Mouse (Mus musculus) heart, embryonic 12.5 days (tissue): ENCODE measurements at regions not wholly inside any gene's neighbourhood (a gene's known extent, or its start where the extent isn't known, plus 50 kb on each side); places are given as distances from the start of the nearest gene placed in this dataset.
A peak's percentile ranks its signal among the peaks of the same experiment; 100 is the strongest.

Source experiments
- ATAC-seq: fragments of 200-750 bp; cut with Nextera tagmentation; 2 replicates; pipeline ENCODE4 v1.8.0; 2017; ENCODE audit warnings: moderate TSS enrichment, moderate library complexity; ENCODE audit not compliant: insufficient number of reproducible peaks, low FRiP score
- H3K27ac ChIP-seq: fragments of 300-500 bp; sonication (generic); 2 replicates; pipeline ENCODE4 v1.5.1; 2016; ENCODE audit warnings: mild to moderate bottlenecking, moderate library complexity; ENCODE audit not compliant: poor library complexity, severe bottlenecking
- H3K27me3 ChIP-seq: fragments of 300-500 bp; sonication (generic); replicated peaks from 2 replicates; pipeline ENCODE4 v1.6.1; 2016; ENCODE audit warnings: mild to moderate bottlenecking, moderate library complexity
- H3K36me3 ChIP-seq: fragments of 300-500 bp; sonication (generic); 2 replicates; pipeline ENCODE4 v1.6.1; 2016; ENCODE audit warnings: mild to moderate bottlenecking, moderate library complexity
- H3K4me1 ChIP-seq: fragments of 300-500 bp; sonication (generic); replicated peaks from 2 replicates; pipeline ENCODE4 v1.6.1; 2016; ENCODE audit warnings: mild to moderate bottlenecking
- H3K4me2 ChIP-seq: fragments of 300-500 bp; sonication (generic); 2 replicates; pipeline ENCODE4 v1.6.1; 2016; ENCODE audit warnings: mild to moderate bottlenecking, moderate library complexity
- H3K4me3 ChIP-seq: fragments of 300-500 bp; sonication (generic); 2 replicates; pipeline ENCODE4 v1.5.1; 2016; ENCODE audit warnings: mild to moderate bottlenecking
- H3K9ac ChIP-seq: fragments of 300-500 bp; sonication (generic); 2 replicates; pipeline ENCODE4 v1.6.1; 2016; ENCODE audit warnings: mild to moderate bottlenecking, moderate library complexity
- H3K9me3 ChIP-seq: fragments of 300-500 bp; sonication (generic); replicated peaks from 2 replicates; pipeline ENCODE4 v1.6.1; 2016; ENCODE audit warnings: mild to moderate bottlenecking, moderate library complexity
- WGBS: fragments of 180-500 bp; shearing (Covaris S2); methylation state at CpG from one replicate; pipeline ENCODE4 v1.1.7; 2016; 5-methylcytosine and 5-hydroxymethylcytosine counted together

DNA sequence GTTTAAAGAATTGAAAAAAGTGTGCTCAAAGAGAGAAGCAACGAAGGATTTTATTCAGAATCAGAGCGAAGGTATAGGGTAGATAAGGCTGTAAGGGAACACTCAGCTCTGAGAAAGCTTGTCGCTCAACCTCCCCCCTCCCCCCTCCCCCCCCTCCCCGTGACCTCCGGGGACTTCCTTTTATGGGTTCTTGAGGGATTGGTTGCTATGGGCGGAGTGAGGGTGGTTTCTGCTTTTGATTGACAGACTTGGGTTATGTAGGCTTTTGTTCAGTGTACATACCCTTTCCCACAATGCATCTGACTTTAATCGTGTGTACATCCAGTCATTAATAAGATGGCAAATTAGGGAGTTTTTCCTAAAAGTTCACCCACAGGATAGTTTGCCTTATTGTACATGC lies 84.4 kb upstream of the Card11 start:
- H3K9me3 ChIP-seq, result no peaks in the 10 kb centered on the region
- H3K4me1 ChIP-seq, result no peaks in the 10 kb centered on the region
- no peaks in the 10 kb centered on the region for H3K36me3 ChIP-seq
- no peak overlapping the region for H3K4me2 ChIP-seq
- H3K9ac ChIP-seq, result no peak overlapping the region
- no peak overlapping the region for H3K4me3 ChIP-seq
- no peak for ATAC-seq
- 0 out of 2 replicates have a peak, but pooled peaks cover 5% of the 10 kb centered on the region for H3K27me3 ChIP-seq
- H3K27ac ChIP-seq, result no peak overlapping the region
- WGBS, result 42% methylated on average over 6 of the region's 7 CpGs

DNA sequence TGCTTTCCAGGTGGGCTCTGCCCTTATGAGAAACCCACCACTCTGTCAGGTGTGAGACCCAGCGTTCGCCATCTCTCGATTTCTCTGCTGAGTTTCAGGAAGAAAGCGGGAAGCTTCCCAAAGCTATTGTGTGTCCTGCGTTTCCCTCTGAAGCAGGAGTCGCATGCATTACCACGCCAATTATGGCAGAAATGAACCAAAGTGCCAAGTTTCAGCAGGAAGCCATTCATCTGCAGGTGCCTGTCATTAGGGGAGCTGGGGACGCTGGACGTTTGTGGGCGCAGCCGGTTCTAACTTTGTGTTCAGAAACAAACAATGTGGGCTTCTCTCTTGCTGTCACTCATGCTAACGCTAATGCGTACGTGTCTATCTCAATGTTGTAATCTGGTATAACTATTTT lies 91.3 kb upstream of the Card11 start:
- Histone ChIP-seq H3K4me3 (no peak overlapping the region), H3K27ac (no peak overlapping the region), H3K4me1 (0 out of 2 replicates have a peak, but pooled peaks cover 1% of the 10 kb centered on the region), H3K9me3 (0 out of 2 replicates have a peak, but pooled peaks cover under 1% of the 10 kb centered on the region), H3K27me3 (peaks cover 23% of the 10 kb centered on the region), H3K36me3 (no peaks in the 10 kb centered on the region), H3K4me2 (no peak overlapping the region), H3K9ac (no peak overlapping the region)
- ATAC-seq, result no peak
- WGBS, result 79% methylated on average over 14 of the region's 14 CpGs

- no peak for ATAC-seq
- WGBS, result 39% methylated on average over 4 of the region's 4 CpGs
- Histone ChIP-seq H3K27me3 (peaks cover 25% of the 10 kb centered on the region), H3K27ac (no peak overlapping the region), H3K4me3 (no peak overlapping the region), H3K9me3 (peaks cover 7% of the 10 kb centered on the region; the same call in 1 of the 2 replicates), H3K4me2 (no peak overlapping the region), H3K4me1 (peaks cover 18% of the 10 kb centered on the region), H3K9ac (no peak overlapping the region), H3K36me3 (no peaks in the 10 kb centered on the region)
Observed at GRCm38 (mm10) chr5:141093641-141094040, 93.3 kb upstream of the Card11 start.

DNA sequence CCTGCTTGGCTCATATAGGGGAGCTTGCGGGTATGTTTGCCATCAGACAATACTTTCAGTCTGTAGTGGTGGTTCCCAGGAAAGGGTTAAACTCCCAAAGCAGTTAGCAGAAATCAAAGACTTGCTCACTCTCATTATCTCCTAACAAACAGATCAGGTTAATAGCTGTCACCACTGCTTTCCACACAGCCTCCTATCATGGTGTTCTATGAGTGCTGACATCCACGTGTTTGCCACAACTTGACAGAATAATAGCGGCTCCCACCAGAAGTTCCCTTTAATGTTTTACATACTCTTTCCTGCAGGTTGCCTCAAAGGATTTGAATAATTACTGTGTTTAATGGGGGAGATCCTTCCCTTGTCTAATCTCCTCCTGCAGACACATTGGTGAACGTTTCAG lies 97.5 kb upstream of the Card11 start:
- peak; percentile 68 for ATAC-seq
- H3K4me1 ChIP-seq, result peaks cover 22% of the 10 kb centered on the region
- H3K27ac ChIP-seq, result no peak overlapping the region; the same call in 1 of the 2 replicates
- peaks cover 23% of the 10 kb centered on the region for H3K27me3 ChIP-seq
- no peak overlapping the region for H3K9ac ChIP-seq
- no peak overlapping the region for H3K4me3 ChIP-seq
- H3K9me3 ChIP-seq, result peaks cover 7% of the 10 kb centered on the region; the same call in 1 of the 2 replicates
- H3K36me3 ChIP-seq, result no peaks in the 10 kb centered on the region
- no peak overlapping the region for H3K4me2 ChIP-seq
- WGBS, result 13% methylated on average over 4 of the region's 4 CpGs

GRCm38 (mm10) chr5:141111666-141112065 lies 111.3 kb upstream of the Card11 start:
- peaks cover 23% of the 10 kb centered on the region for H3K4me1 ChIP-seq
- no peak overlapping the region for H3K9ac ChIP-seq
- no peak overlapping the region for H3K4me3 ChIP-seq
- 79% methylated on average over 3 of the region's 3 CpGs for WGBS
- no peaks in the 10 kb centered on the region for H3K9me3 ChIP-seq
- no peaks in the 10 kb centered on the region for H3K36me3 ChIP-seq
- H3K4me2 ChIP-seq, result no peak overlapping the region
- H3K27me3 ChIP-seq, result 0 out of 2 replicates have a peak, but pooled peaks cover 5% of the 10 kb centered on the region
- ATAC-seq, result no peak
- H3K27ac ChIP-seq, result no peak overlapping the region

DNA sequence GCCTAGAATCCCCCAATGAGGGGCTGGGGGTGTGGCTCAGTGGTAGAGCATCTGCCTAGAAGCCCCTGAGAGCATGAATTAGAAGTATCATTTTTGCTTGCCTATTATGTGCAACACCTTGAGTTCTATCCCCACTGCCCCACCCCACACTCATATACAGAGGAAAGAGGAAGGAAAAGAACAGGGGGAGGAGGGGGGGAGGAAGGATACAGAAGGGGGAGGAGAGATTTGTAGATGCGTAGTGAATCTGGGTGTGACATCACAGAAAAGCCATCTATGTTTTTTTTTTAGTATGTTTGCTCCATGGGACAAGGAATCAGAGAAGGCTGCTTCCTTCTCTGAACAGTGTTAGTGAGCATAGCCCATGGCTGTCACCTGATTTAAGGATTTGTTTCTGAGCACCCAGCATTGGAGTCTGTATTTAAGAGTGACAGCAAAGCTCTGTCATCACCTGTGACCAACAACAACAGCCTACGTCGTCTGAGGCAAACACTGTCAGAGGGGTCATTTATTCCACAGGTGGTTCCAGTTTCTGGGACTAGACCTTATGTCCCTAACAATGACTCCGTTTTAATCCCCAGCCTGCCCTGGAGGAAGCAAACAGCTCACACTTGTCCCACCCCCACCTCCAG lies 115.0 kb upstream of the Card11 start:
- Histone ChIP-seq H3K27me3 (0 out of 2 replicates have a peak, but pooled peaks cover 5% of the 10 kb centered on the region), H3K27ac (no peak overlapping the region), H3K36me3 (no peaks in the 10 kb centered on the region), H3K9me3 (no peaks in the 10 kb centered on the region), H3K4me1 (peaks cover 19% of the 10 kb centered on the region), H3K4me2 (peak overlapping the region; percentile 36), H3K4me3 (no peak overlapping the region), H3K9ac (no peak overlapping the region)
- 35% methylated on average over 4 of the region's 4 CpGs for WGBS
- no peak for ATAC-seq

GRCm38 (mm10) chr5:141115963-141116362 lies 115.6 kb upstream of the Card11 start:
- H3K27ac ChIP-seq, result no peak overlapping the region; the same call in 1 of the 2 replicates
- H3K9me3 ChIP-seq, result no peaks in the 10 kb centered on the region
- peak; percentile 36; the same call in 1 of the 2 replicates for ATAC-seq
- H3K27me3 ChIP-seq, result 0 out of 2 replicates have a peak, but pooled peaks cover 5% of the 10 kb centered on the region
- H3K4me1 ChIP-seq, result peaks cover 19% of the 10 kb centered on the region
- H3K4me3 ChIP-seq, result no peak overlapping the region
- no peaks in the 10 kb centered on the region for H3K36me3 ChIP-seq
- peak overlapping the region; percentile 36 for H3K4me2 ChIP-seq
- H3K9ac ChIP-seq, result no peak overlapping the region
- WGBS, result 43% methylated on average over 8 of the region's 8 CpGs

DNA sequence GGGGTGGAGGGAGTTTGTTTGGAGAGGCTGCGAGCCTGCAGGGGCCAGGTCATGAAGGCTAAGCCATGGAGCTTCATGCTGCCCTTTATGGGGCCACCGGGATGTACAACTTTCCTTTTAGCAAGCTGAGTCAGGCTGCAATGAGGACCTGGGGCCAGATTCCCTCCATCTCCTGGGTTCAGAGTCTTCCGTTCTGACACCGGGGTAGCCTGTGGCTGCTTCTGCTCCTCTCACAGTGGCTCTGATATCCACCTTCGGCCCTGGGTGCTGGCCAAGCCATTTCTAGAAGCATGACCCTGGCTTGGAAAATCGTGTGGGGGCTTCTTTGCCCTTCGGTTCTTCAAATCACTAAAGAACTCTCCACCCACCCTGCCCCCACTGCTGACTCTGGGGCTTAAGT lies 115.4 kb upstream of the Sdk1 start:
- 88% methylated on average over 7 of the region's 7 CpGs for WGBS
- no peak overlapping the region for H3K4me3 ChIP-seq
- H3K27ac ChIP-seq, result no peak overlapping the region
- H3K9ac ChIP-seq, result no peak overlapping the region
- no peak for ATAC-seq
- peaks cover 15% of the 10 kb centered on the region for H3K4me1 ChIP-seq
- H3K36me3 ChIP-seq, result no peaks in the 10 kb centered on the region
- no peaks in the 10 kb centered on the region for H3K9me3 ChIP-seq
- H3K4me2 ChIP-seq, result no peak overlapping the region
- 0 out of 2 replicates have a peak, but pooled peaks cover 3% of the 10 kb centered on the region for H3K27me3 ChIP-seq

DNA sequence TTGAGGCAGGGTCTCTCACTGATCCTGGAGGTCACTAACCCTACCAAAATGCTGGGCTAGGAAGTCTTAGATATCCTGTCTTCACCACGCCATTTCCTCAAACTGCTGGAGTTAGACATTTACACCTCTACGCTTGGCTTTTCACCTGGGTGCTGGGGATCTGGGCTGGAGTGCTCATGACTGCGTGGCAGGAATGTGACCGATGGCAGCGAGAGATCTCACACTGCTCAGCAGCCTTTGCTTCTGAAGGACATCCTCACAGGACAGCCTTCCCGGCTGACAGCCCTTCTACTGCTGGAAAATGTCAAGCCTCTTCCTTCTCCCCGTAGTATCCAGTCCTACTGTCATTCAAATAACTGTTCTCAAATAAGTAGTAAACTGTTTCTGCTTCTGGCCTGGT lies 114.8 kb upstream of the Sdk1 start:
- Histone ChIP-seq H3K36me3 (no peaks in the 10 kb centered on the region), H3K9ac (no peak overlapping the region), H3K4me2 (no peak overlapping the region), H3K4me3 (no peak overlapping the region), H3K27me3 (0 out of 2 replicates have a peak, but pooled peaks cover 3% of the 10 kb centered on the region), H3K9me3 (no peaks in the 10 kb centered on the region), H3K4me1 (peaks cover 15% of the 10 kb centered on the region), H3K27ac (no peak overlapping the region)
- no peak for ATAC-seq
- WGBS, result 45% methylated on average over 7 of the region's 7 CpGs

- no peak for ATAC-seq
- no peak overlapping the region for H3K27ac ChIP-seq
- no peaks in the 10 kb centered on the region for H3K36me3 ChIP-seq
- H3K9me3 ChIP-seq, result peaks cover 3% of the 10 kb centered on the region; the same call in 1 of the 2 replicates
- H3K27me3 ChIP-seq, result 0 out of 2 replicates have a peak, but pooled peaks cover 3% of the 10 kb centered on the region
- peaks cover 18% of the 10 kb centered on the region for H3K4me1 ChIP-seq
- no peak overlapping the region for H3K9ac ChIP-seq
- 76% methylated on average over 1 of the region's 1 CpGs for WGBS
- H3K4me3 ChIP-seq, result no peak overlapping the region
- H3K4me2 ChIP-seq, result no peak overlapping the region
Observed at GRCm38 (mm10) chr5:141131036-141131435, 110.3 kb upstream of the Sdk1 start.

DNA sequence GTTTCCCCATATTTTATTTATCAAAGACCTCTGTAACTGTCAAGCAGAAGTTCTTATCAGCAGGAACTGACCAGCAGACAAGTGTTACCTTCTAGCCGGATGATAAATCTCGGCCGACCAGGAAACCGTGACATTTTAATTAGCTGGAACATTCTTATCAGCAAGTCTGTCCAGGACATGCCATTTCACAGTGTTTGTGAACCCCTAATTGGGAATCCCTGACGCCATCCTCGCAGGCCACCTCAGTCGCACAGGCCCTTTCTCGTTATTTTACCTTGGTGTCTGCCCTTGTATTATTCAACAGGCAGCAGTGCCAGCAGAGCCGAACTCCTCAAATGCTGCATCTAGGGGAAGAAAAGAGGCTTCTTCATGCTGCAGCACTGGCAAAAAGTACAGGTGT lies 109.4 kb upstream of the Sdk1 start:
- ATAC-seq, result no peak
- 30% methylated on average over 9 of the region's 9 CpGs for WGBS
- H3K9ac ChIP-seq, result no peak overlapping the region
- no peak overlapping the region for H3K4me3 ChIP-seq
- H3K4me1 ChIP-seq, result peaks cover 22% of the 10 kb centered on the region
- no peak overlapping the region for H3K4me2 ChIP-seq
- no peak overlapping the region for H3K27ac ChIP-seq
- H3K27me3 ChIP-seq, result 0 out of 2 replicates have a peak, but pooled peaks cover 3% of the 10 kb centered on the region
- H3K9me3 ChIP-seq, result peaks cover 3% of the 10 kb centered on the region; the same call in 1 of the 2 replicates
- no peaks in the 10 kb centered on the region for H3K36me3 ChIP-seq
